Mouse (Mus musculus): ENCODE results near the gene Kcnj14.

Kcnj14 gene

DNA sequence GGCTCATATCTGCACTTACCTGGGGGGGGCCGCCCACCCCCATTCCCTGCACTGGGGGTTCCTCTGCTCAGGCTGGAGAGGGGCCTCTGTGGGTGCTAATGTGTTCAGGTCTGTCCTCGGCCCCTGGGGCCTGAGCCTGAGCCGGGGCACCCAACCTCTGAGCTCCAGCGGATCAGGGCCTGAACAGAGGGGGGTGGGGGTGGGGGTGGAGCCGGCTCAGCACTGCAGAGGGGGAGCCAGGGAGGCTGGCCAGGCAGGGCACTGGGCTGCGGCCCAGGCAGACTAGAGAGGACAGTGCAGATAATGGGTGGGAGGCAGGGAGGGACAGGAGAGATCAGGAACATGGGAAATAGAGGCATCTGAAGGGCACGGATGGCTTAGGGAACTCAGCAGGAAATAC is at the start of gene Kcnj14:
Gene Kcnj14 (minus strand): TSS at position 185 of the 400 bp plus-strand sequence.
- DNase-seq (ENCODE audit: low spot score in 2 of 2): no peak

DNA sequence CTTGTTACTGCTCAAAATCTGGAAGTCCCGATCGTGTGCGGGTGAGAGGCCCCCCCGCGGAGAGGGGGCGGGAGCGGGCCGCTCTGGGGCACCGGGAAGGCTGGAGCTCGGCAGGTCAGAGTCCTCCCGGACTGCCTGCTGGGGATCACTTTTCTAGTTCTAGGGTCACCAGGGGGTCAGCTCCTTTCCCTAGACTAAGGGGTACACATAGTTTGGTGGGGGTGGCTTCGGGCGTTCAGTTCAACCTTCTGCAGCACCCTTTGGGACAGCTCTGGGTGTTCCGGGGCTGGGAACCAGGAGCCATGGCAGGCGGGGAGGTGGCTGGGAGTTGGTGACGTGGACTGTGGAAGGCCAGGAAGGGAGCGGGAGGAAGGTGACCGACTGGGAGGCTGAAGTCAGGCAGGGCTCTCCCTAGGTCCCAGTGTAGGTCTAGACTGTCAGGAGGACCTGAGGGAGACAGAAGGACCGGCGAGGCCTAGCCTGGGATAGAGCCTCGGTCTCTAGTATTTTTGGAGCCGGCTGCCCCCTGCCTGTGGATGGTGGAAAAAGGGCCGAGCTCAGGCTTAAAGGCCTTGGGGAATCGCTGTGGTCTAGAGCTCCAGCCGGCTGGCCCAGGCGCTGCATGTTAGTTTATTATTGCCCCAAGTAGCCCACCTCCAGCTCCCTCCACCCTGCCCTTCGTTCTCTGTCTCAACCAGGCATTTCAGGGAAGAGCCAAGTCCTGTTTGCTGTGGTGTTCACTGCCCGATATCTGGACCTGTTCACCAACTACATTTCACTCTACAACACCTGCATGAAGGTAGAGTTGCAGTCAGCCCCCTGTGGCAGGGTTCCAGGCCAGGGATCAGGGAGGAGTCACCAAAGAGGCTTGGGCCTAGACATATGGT is 48.7 kb upstream of the Kcnj14 start:
- DNase-seq (ENCODE audit: low spot score in 2 of 2): peak in 1 of 2 experiments; percentile 55

DNA sequence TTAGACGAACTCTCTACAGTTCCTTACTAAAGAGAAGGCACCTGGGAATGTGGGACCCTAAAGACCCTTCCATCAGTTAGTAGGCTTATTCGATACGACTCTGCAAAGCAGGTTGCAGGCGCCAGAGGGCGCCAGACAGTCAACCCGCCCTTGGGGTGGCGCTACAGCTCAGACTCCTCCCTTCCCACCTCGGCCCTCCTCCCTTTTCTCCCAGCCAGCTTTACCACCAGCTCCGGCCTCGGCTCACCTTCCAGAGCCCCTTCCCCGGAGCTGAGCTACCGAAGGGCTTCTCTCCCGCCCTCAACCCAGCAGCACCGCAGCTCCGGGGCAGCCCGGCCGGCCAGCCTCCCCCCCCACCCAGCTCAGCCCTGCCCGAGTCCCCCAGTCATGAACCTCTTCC is 48.0 kb upstream of the Kcnj14 start, which contains the start of gene Kdelr1:
Gene Kdelr1 (plus strand): TSS at position 149 of the 400 bp plus-strand sequence.
- DNase-seq (ENCODE audit: low spot score in 2 of 2): peak; percentile 79 to 89

GRCm38 (mm10) chr7:45870282-45871058 is 45.9 kb upstream of the Kcnj14 start:
- DNase-seq (ENCODE audit: low spot score in 2 of 2): peak; percentile 41 to 42

DNA sequence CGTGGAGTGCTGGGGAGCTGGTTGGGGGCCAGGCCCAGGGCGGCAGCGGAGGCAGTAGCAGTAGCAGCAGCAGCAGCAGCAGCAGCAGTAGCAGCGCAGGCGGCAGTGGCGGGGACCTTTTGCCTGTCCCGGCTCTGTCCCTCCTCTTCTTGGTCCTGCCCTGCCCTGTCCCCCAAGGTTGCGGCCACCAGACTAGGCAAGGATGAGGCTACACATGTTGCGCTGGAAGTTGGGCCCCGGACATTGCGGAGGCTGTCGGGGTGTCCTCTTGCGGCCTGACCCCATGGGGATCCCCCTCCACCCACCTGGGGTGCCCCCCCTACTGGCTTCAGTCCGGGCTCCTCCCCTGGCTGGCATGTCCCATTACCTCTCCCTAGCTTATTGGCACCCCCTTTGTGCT is 45.2 kb upstream of the Kcnj14 start:
- peak; percentile 33 to 59 for DNase-seq (ENCODE audit: low spot score in 2 of 2)

DNA sequence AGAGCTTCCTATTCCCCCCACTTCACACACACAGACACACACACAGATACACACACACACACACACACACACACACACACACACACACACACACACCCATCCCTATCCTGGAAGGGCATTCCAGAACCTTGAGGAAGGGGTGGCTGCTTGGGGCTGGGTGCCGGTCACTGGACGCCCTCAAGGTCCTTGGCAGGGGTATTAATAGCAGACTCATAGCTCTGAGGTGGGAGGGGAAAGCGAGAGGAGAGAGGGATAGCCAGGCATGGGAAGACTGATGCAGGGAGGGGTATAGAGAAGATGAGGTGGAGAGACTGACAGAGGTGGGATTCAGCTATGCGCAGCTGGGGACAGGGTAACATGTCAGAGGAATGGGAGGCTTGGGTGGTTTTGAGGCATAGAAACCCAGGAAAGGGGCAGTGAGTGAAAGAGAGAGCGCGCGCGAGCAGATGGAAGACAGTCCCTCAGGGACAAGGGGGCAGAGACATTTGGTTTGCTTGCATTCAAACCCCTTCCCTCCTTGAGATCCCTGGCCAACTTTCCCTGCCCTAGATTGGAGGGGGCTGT is 44.6 kb upstream of the Kcnj14 start:
- no peak for DNase-seq (ENCODE audit: low spot score in 2 of 2)

DNA sequence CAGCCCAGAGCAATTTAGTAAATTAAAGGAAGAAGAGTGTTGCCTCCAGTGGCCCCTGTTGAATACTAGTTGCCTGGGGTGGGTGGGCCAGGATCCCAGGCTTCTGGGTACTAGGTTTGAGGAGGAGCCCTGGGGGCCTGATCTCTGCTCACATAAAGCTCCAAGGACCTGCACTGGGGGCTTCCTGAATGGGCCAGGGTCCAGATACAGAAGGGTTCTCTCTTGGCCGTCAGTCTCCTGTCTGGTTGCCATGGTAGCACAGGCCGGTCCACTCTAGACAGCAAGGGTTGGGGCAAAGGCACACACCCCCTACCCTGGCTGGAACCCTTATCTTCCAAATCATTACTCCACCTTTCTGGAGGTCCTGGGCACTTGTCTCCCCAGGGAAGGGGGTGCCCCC is 43.3 kb upstream of the Kcnj14 start:
- DNase-seq (ENCODE audit: low spot score in 2 of 2): no peak

- DNase-seq (ENCODE audit: low spot score in 2 of 2): peak; percentile 86 to 89
Measured at GRCm38 (mm10) chr7:45865925-45866910, 41.6 kb upstream of the Kcnj14 start.

GRCm38 (mm10) chr7:45864435-45864834 is 39.9 kb upstream of the Kcnj14 start:
- no peak for DNase-seq (ENCODE audit: low spot score in 2 of 2)

DNA sequence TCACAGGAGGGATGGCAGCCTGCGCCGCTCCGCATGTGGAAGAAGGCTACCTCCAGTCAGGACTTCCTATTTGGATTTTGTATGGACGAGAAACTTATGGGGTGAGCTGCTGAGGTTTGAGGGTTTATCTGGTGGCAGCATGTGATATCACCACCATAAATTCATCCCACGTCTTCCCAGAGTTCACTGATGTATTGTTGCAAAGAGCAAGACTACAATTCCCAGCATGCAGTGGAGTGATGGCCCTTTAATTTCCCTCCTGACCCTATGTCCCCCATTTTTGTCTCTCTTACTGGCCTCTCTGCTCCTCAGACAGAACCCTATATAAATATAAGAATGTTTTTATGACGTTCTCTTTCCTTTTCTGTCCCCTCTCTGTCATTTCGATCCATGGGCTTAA is 38.2 kb upstream of the Kcnj14 start:
- no peak for DNase-seq (ENCODE audit: low spot score in 2 of 2)

- DNase-seq (ENCODE audit: low spot score in 2 of 2): no peak
Measured at GRCm38 (mm10) chr7:45859008-45859407, 34.4 kb upstream of the Kcnj14 start.

- DNase-seq (ENCODE audit: low spot score in 2 of 2): no peak
Measured at GRCm38 (mm10) chr7:45856950-45857901, 32.6 kb upstream of the Kcnj14 start.

- DNase-seq (ENCODE audit: low spot score in 2 of 2): no peak
Measured at GRCm38 (mm10) chr7:45853089-45853488, 28.5 kb upstream of the Kcnj14 start.

- DNase-seq (ENCODE audit: low spot score in 2 of 2): no peak
Measured at GRCm38 (mm10) chr7:45850661-45851060, 26.1 kb upstream of the Kcnj14 start.

DNA sequence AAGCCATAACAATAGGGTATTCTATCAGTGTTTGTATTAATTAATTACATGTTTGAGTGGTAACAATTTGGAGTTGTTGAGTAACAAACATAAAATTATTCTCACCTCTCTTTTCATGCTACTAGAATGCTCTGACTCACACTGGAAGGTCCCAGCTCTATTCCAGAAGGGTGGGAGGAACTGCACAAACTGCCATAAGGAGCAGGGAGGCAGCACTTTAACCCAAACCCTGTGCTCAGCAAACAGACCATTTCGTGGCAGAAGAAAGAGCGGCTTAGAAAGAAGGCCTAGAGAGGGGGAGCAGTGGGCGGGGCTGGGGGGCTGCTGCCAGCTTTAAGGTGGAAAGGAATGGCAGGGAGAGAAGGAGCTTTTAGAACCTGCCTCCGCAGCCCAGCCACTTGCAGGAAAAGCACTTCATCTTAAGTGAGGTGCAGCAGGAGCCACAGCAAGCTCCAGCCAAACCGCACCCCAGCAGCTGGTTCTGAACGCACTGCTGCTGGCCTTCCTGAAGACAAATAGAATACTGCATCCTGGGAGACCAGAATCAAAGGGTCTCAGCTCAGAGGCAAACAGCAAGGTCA is 24.0 kb upstream of the Kcnj14 start:
- DNase-seq (ENCODE audit: low spot score in 2 of 2): no peak

DNA sequence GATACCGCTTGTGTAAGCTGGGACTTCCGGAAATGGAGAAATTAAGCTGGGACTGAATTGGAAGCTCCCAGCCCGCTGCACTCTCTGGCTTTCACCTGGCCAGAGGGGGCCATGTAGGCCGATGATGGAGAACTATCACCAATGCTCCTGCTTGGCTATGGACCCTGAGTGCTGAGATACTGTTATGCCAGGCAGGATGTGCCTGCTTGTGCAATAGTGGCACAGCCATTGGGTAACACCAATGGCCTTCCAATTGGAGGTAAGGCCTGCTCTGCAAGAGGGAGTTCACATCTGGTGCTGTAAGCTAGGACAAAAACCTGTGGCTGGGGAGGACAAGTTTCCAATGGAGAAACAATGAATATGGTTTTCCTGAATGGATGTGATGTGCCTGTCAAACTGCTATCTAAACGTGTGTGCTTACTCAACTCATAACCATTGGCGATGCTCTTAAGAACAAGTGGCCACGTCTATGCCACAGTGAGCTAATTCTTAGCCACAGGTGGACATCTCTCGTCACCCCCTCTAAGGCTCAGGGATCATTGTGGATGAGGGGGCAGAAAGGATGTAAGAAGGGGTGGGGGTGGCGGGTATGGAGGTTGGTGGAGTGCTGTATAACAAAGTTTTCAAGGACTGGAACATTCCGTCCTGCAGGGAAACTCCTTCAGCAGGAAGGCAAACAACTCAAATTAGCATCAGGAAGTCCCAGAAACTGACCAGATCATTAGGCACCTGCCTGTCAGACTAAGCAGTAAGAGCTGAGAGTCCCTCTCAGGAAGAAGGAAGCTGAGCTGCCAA is 18.6 kb upstream of the Kcnj14 start:
- DNase-seq (ENCODE audit: low spot score in 2 of 2): no peak

DNA sequence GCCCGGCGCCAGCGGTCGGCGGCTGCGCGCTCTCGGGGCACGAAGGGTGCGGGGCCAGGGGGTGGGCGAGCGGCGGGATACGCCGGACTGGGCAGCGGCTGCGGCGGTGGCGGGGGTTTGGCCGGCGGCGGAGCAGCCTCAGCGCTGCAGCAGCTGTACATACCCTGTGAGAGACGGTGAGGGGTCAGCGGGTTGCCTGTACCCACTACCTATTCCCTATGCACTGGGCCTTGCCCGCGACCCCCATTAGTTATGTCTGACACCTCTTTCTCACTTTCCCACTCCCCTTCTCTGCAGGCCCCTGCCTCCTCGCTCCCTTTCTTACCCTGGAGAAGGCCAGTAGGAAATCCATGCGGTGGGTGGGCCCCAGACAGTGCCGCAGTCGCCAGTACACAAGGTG is 9.3 kb upstream of the Kcnj14 start:
- no peak for DNase-seq (ENCODE audit: low spot score in 2 of 2)

DNA sequence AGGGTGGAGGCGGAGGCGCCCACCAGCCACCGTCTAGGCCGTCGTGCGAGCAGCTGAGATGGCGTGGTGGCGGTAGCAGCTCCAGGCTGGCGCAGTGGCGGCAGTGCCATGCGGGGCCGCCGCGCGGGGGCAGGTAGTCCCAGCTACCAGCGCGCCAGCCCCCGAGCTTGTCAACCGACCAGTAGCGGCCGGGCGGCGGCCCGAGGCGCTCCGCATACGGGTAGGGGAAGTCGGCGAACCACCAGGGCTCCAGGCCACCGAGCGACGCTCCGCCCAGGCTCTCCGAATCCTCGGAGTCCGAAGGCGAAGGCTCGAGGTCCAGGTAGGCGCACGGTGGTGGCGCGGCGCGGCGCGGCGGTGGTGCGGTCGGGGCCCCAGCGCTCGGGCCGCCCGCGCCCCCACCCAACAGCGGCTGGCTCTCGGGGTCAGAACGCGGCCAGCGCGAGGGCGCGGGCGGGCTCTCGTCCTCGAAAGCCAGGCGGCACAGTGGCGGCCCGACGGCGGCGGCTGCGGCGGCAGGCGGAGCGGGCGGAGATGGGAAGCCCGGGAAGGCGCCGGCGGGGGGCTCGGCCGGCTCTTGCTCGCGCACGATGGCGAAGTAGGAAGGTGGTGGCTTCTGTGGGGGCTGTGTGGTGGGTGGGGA is 8.7 kb upstream of the Kcnj14 start:
- DNase-seq (ENCODE audit: low spot score in 2 of 2): no peak
